Mouse (Mus musculus): ENCODE data around the gene Tff1. TPM values are rescaled to one million over a fixed set of nuclear protein-coding genes. Genes with fewer than 3 reads are reported as not detected.

Gene Tff1
- polyA plus RNA-seq, 1 experiment from 2014 or later: 87.0 TPM

DNA sequence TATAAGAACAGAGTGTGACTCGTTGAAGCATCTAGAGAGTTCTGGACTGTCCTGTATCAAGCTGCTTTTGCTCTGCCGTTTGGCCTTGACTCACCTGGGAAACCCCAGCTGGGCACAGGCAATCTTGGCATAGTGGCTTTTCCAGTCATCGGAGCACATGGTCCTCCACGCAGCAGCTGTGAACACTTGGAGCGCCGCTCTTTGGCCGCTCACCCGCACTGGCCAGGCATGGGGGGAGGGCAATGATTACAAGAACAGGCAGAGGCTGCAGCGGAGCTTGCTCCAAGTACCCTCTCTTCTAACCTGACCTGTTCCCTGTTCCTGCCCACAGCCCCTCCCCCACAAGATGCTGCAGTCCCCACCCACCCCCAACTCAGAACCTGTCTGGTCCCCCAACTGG lies 28.3 kb upstream of the Tff1 start:
- Histone ChIP-seq H3K9ac (replicated peaks; ENCODE audit: low read depth, low read length) (no peak overlapping the region), H3K27ac (ENCODE audit: low read length) (no peak overlapping the region), H3K4me3 (ENCODE audit: low read depth, low read length) (no peak overlapping the region), H3K4me2 (replicated peaks; ENCODE audit: low read depth, low read length) (no peak overlapping the region), H3K9me3 (ENCODE audit: control insufficient read depth, low read depth, low read length) (no peaks in the 10 kb centered on the region), H3K36me3 (ENCODE audit: control insufficient read depth, insufficient read depth, low read length) (no peaks in the 10 kb centered on the region), H3K27me3 (ENCODE audit: control insufficient read depth, insufficient read depth, low read length) (no peaks in the 10 kb centered on the region), H3K4me1 (ENCODE audit: control insufficient read depth, insufficient read depth, low read length) (no peaks in the 10 kb centered on the region)
- 66% methylated on average over 9 of the region's 9 CpGs for WGBS
- ATAC-seq (ENCODE audit: insufficient number of reproducible peaks, insufficient read depth, low FRiP score, low read depth): no peak

DNA sequence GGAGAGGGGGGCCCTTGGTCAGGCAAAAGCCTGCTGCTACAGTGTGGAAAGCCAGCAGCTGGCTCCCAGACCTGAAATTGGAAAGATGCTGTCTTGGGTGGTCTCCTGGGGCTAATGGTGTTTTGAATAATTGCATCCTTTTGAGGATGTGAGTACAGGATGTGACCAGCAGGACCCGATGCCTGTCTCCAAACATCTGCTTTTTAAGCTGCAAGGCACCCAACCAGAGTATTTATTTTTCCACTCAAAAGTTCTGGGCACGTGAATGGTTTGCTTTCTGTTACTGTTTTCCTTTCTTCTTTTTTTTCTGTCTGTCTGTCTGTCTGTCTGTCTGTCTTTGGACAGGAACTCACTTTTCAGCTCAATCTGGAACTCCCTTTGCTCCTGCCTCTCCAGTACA lies 27.6 kb upstream of the Tff1 start:
- Histone ChIP-seq H3K4me3 (ENCODE audit: low read depth, low read length) (no peak overlapping the region), H3K4me1 (ENCODE audit: control insufficient read depth, insufficient read depth, low read length) (no peaks in the 10 kb centered on the region), H3K27ac (ENCODE audit: low read length) (no peak overlapping the region), H3K9me3 (ENCODE audit: control insufficient read depth, low read depth, low read length) (no peaks in the 10 kb centered on the region), H3K27me3 (ENCODE audit: control insufficient read depth, insufficient read depth, low read length) (no peaks in the 10 kb centered on the region), H3K4me2 (replicated peaks; ENCODE audit: low read depth, low read length) (no peak overlapping the region), H3K9ac (replicated peaks; ENCODE audit: low read depth, low read length) (no peak overlapping the region), H3K36me3 (ENCODE audit: control insufficient read depth, insufficient read depth, low read length) (no peaks in the 10 kb centered on the region)
- WGBS: 45% methylated on average over 2 of the region's 2 CpGs
- no peak for ATAC-seq (ENCODE audit: insufficient number of reproducible peaks, insufficient read depth, low FRiP score, low read depth)

DNA sequence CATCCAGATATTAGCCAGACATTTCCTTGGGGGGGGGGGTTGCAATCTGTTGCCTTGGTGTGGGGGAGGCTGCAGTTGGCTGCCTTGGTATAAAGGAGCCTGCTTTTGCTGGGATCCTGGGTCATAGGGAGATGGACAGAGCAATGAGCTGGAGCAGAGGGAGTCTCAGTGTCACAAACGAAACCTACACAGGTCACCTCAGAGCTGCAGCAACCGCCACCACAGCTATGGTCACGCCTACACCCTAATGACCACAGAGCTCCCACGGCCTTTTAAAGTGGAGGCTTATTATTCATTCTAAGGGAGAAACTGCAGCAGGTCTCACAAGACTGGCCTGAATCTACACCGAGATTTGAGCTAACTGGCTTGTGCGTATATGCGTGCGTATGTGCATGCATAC lies 26.7 kb upstream of the Tff1 start:
- H3K27ac ChIP-seq (ENCODE audit: low read length): no peak overlapping the region
- H3K4me1 ChIP-seq (ENCODE audit: control insufficient read depth, insufficient read depth, low read length): no peaks in the 10 kb centered on the region
- no peak for ATAC-seq (ENCODE audit: insufficient number of reproducible peaks, insufficient read depth, low FRiP score, low read depth)
- WGBS: 68% methylated on average over 8 of the region's 8 CpGs
- H3K4me3 ChIP-seq (ENCODE audit: low read depth, low read length): no peak overlapping the region
- H3K4me2 ChIP-seq (replicated peaks; ENCODE audit: low read depth, low read length): no peak overlapping the region
- no peaks in the 10 kb centered on the region for H3K36me3 ChIP-seq (ENCODE audit: control insufficient read depth, insufficient read depth, low read length)
- H3K27me3 ChIP-seq (ENCODE audit: control insufficient read depth, insufficient read depth, low read length): no peaks in the 10 kb centered on the region
- H3K9me3 ChIP-seq (ENCODE audit: control insufficient read depth, low read depth, low read length): no peaks in the 10 kb centered on the region
- H3K9ac ChIP-seq (replicated peaks; ENCODE audit: low read depth, low read length): no peak overlapping the region

DNA sequence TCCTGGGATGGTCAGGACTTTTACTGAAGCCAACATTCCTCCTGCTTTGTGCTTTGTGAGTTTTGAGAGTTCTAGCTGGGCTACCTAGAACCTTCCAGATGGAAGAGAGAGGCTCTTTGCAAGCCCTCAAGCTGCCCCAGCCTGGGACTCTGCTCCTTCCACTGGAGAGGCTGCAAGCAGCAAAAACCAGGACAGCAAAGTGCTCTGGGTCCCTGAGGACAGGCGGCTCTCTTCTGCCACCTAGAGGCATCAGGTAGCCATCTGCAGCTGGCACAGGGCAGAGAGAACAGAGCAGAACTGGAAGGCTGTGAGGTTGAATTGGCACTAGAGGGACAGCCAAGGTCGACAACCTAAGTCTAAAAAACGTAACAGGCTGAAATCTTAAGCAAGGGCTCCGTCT lies 22.3 kb upstream of the Tff1 start:
- Histone ChIP-seq H3K9ac (replicated peaks; ENCODE audit: low read depth, low read length) (no peak overlapping the region), H3K27me3 (ENCODE audit: control insufficient read depth, insufficient read depth, low read length) (no peaks in the 10 kb centered on the region), H3K9me3 (ENCODE audit: control insufficient read depth, low read depth, low read length) (no peaks in the 10 kb centered on the region), H3K4me2 (replicated peaks; ENCODE audit: low read depth, low read length) (no peak overlapping the region), H3K27ac (ENCODE audit: low read length) (no peak overlapping the region), H3K36me3 (ENCODE audit: control insufficient read depth, insufficient read depth, low read length) (no peaks in the 10 kb centered on the region), H3K4me3 (ENCODE audit: low read depth, low read length) (no peak overlapping the region), H3K4me1 (ENCODE audit: control insufficient read depth, insufficient read depth, low read length) (0 out of 2 replicates have a peak, but pooled peaks cover 2% of the 10 kb centered on the region)
- WGBS: 16% methylated on average over 4 of the region's 4 CpGs
- no peak for ATAC-seq (ENCODE audit: insufficient number of reproducible peaks, insufficient read depth, low FRiP score, low read depth)

DNA sequence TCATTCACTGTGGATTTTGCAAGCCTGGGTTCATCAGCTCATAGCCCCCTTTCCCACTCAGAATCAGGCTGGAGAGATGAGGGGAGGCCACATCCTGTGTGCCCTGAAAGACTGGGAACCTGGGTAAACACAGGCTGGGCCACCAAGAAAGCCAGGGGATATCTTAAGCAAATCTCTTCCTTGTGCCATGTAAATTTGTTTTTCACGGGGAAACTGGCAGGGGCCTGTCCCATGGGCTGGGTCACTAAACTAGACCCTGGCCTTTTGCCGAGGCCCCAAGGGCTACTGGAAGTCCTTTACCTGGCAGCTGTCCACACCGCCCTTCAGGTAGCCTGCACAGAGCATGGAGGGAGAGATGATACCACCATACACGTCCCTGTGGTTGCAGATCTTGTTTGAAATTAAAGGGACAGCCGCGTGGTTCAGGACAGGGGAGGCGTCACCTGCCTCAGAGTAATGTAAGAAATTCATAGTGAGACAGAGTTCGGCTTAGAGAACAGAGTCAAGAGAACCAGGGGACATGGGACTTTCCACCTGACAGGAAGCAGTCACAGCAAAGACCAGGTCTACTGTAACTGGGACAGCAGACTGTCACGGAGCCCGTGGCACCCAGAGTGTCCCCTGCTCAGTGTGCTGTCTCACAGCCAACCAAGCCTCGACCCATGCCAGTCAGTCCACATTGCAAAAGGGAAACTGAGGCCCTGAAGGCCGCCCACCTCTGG lies 19.4 kb upstream of the Tff1 start:
- no peaks in the 10 kb centered on the region for H3K9me3 ChIP-seq (ENCODE audit: control insufficient read depth, low read depth, low read length)
- peak overlapping the region; percentile 88 for H3K27ac ChIP-seq (ENCODE audit: low read length)
- 0 out of 2 replicates have a peak, but pooled peaks cover 2% of the 10 kb centered on the region for H3K4me1 ChIP-seq (ENCODE audit: control insufficient read depth, insufficient read depth, low read length)
- H3K4me3 ChIP-seq (ENCODE audit: low read depth, low read length): no peak overlapping the region
- WGBS: 70% methylated on average over 12 of the region's 12 CpGs
- no peaks in the 10 kb centered on the region for H3K36me3 ChIP-seq (ENCODE audit: control insufficient read depth, insufficient read depth, low read length)
- H3K9ac ChIP-seq (replicated peaks; ENCODE audit: low read depth, low read length): no peak overlapping the region
- H3K4me2 ChIP-seq (replicated peaks; ENCODE audit: low read depth, low read length): peak overlapping the region; percentile 18; the same call in 1 of the 2 replicates
- ATAC-seq (ENCODE audit: insufficient number of reproducible peaks, insufficient read depth, low FRiP score, low read depth): peak; percentile 34; the same call in 1 of the 2 replicates
- H3K27me3 ChIP-seq (ENCODE audit: control insufficient read depth, insufficient read depth, low read length): no peaks in the 10 kb centered on the region

DNA sequence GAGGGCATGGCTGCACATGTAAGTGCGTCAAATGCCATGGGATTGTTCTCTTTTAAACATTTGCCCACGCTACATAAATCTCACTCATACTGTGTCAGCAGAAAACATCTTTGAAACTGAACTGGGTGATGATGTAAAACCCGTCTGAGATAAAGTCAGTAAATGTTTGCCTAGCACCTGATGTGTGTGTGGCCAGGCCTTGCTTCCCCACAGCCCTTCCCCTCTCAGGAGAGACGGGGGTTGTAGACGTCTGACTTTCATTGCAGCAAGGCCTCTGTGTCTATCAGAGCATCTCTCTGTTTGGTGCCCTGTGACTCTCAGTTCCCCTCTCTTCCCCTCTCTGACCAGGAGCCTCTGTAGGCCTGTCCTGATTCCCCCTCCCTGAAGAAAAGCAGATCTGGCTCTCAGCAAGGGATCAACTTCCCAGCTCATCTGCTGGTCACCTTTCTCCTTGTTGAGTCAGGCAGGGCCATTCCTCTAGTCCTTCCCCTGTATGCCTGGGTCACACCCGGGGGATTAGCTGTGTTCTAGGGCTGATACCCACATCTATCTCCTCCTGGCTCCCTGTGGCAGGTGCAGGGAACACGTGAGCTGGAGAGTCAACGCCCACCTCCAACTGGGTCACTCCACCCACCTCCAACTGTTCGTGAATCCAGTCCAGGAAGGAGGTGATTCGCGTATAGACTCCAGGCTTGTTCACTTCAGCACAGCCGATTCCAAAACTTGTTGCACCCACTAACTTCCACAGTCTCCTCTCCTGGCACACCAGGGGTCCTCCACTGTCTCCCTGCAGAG lies 18.3 kb upstream of the Tff1 start:
- peak; percentile 74 for ATAC-seq (ENCODE audit: insufficient number of reproducible peaks, insufficient read depth, low FRiP score, low read depth)
- WGBS: 45% methylated on average over 12 of the region's 12 CpGs
- no peaks in the 10 kb centered on the region for H3K27me3 ChIP-seq (ENCODE audit: control insufficient read depth, insufficient read depth, low read length)
- H3K9ac ChIP-seq (replicated peaks; ENCODE audit: low read depth, low read length): no peak overlapping the region
- 0 out of 2 replicates have a peak, but pooled peaks cover 2% of the 10 kb centered on the region for H3K4me1 ChIP-seq (ENCODE audit: control insufficient read depth, insufficient read depth, low read length)
- H3K36me3 ChIP-seq (ENCODE audit: control insufficient read depth, insufficient read depth, low read length): no peaks in the 10 kb centered on the region
- no peak overlapping the region for H3K4me3 ChIP-seq (ENCODE audit: low read depth, low read length)
- no peaks in the 10 kb centered on the region for H3K9me3 ChIP-seq (ENCODE audit: control insufficient read depth, low read depth, low read length)
- peak overlapping the region; percentile 88 for H3K27ac ChIP-seq (ENCODE audit: low read length)
- peak overlapping the region; percentile 18; the same call in 1 of the 2 replicates for H3K4me2 ChIP-seq (replicated peaks; ENCODE audit: low read depth, low read length)

DNA sequence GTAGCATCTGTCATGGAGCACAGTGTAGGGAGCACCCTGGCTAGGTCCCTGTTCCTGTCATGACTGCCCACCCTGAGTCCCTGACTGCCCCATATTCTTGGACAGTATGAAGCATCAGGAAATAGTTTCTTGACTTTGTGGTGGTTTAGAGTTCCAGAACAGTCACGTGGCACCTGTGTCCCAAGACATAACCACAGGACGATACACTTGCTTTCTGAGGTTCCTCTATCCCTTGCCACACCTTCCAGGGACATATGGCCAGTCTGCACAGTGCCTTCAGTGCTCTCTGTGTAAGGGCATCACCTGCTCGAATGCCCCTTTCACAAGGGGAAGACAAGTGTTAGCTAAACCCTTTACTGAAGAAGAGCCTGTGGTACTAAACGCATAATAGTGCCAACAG lies 16.4 kb upstream of the Tff1 start:
- Histone ChIP-seq H3K36me3 (ENCODE audit: control insufficient read depth, insufficient read depth, low read length) (no peaks in the 10 kb centered on the region), H3K27me3 (ENCODE audit: control insufficient read depth, insufficient read depth, low read length) (no peaks in the 10 kb centered on the region), H3K9me3 (ENCODE audit: control insufficient read depth, low read depth, low read length) (no peaks in the 10 kb centered on the region), H3K27ac (ENCODE audit: low read length) (no peak overlapping the region), H3K4me1 (ENCODE audit: control insufficient read depth, insufficient read depth, low read length) (0 out of 2 replicates have a peak, but pooled peaks cover 2% of the 10 kb centered on the region), H3K4me2 (replicated peaks; ENCODE audit: low read depth, low read length) (no peak overlapping the region), H3K4me3 (ENCODE audit: low read depth, low read length) (no peak overlapping the region), H3K9ac (replicated peaks; ENCODE audit: low read depth, low read length) (no peak overlapping the region)
- ATAC-seq (ENCODE audit: insufficient number of reproducible peaks, insufficient read depth, low FRiP score, low read depth): no peak
- 84% methylated on average over 4 of the region's 4 CpGs for WGBS

DNA sequence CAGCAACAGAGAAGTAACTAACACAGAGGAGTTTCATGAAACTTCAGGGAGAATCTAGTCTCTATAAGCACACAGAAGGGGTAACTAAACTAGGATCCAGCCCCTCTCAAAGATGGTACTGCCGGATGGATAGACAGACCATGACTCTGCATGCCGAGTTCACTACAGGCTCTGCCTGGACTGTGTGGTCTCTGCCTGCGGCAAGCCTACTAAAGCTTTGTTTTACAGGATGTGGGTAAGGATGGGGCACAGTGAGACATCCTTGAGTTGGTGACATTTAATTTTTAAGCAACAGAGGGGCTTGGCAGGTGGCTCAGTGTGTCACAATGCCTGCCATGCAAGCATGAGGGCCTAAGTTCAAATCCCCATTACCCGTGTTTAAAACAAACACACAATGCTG lies 11.2 kb upstream of the Tff1 start:
- Histone ChIP-seq H3K27me3 (ENCODE audit: control insufficient read depth, insufficient read depth, low read length) (no peaks in the 10 kb centered on the region), H3K4me3 (ENCODE audit: low read depth, low read length) (no peak overlapping the region), H3K9me3 (ENCODE audit: control insufficient read depth, low read depth, low read length) (no peaks in the 10 kb centered on the region), H3K36me3 (ENCODE audit: control insufficient read depth, insufficient read depth, low read length) (no peaks in the 10 kb centered on the region), H3K9ac (replicated peaks; ENCODE audit: low read depth, low read length) (no peak overlapping the region), H3K27ac (ENCODE audit: low read length) (no peak overlapping the region), H3K4me1 (ENCODE audit: control insufficient read depth, insufficient read depth, low read length) (no peaks in the 10 kb centered on the region), H3K4me2 (replicated peaks; ENCODE audit: low read depth, low read length) (no peak overlapping the region)
- no peak for ATAC-seq (ENCODE audit: insufficient number of reproducible peaks, insufficient read depth, low FRiP score, low read depth)
- 93% methylated on average over 4 of the region's 4 CpGs for WGBS
